Mouse (Mus musculus): ENCODE data around the gene Olfr934.

Gene Olfr934

DNA sequence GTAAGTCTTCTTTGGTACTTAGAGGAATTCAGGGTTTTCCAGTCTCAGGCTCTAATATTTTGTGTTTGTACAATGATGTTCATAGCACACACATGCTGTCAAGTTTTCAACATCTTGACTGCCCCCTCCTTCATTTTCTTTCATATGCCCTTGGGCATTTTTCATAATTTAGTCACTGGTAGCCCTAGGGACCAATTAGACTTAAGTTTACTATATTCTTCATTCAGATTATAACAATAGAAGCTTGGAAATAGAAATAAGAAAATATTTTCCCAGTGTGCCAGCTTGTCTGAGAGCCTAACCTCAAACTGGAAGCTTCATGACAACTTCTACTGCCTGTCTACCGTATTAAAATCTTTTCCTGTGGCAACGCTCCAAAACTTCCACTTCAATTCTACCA is at the start of gene Olfr934:
Gene Olfr934 (minus strand): TSS at position 101 of the 400 bp plus-strand sequence.
- DNase-seq (ENCODE audit: low read depth, low spot score), result no peak

DNA sequence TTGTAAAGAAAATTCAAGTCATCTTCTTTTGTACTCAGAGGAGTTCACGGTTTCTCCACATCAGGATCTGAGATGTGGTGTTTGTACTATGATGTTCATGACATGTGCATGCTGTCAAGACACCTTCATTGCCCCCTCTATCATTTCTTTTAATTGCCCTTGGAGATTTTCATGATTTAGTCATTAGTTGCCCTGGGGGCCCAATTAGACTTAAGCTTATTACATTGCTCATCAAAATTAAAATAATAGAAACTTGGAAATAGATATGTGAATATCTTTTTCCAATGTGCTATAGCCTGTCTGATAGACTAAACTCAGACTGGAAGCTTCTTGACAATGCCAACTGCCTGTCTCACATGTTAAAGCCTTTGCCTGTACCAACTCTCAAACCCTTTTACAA is 35.2 kb upstream of the Olfr934 start, which contains the start of gene Olfr146:
Gene Olfr146 (minus strand): TSS at position 101 of the 400 bp plus-strand sequence.
- DNase-seq (ENCODE audit: low read depth, low spot score), result no peak

DNA sequence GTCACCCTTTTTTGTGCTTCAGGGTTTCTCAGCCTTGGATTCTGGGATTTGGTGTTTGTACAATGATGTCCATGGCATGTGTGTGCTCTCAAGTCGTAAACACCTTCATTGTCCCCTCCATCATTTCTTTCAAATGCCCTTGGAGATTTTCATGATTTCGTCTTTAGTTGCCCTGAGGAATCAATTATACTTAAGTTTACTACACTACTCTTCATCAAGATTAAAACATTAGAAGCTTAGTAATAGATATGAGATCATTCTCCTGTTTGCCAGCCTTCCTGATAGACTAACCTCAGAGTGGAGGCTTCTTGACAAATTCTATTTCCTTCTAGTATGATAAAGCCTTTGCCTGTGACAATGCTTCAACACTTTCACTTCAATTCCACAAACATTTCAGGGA is 11.5 kb upstream of the Olfr934 start, which contains the start of gene Olfr935:
Gene Olfr935 (minus strand): TSS at position 101 of the 400 bp plus-strand sequence.
- no peak for DNase-seq (ENCODE audit: low read depth, low spot score)

DNA sequence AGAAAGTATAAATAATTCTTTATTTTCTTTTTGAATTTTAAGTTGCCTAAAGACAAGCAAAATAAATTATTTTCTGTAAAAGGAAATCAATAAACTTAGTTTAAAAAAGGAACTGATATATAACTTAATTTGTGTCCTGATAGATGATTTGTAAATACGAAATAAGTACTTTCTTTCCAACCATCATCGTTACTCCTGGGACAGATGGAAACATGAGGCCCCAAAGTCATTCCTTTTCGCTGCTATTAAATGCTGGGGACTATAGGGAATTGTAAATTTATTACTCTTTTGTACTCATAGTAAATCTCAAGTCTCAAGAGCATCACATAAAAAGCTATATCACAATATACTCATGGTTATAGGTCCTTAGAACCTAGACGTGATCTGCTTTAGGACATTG is 16.1 kb downstream of the Olfr934 start, which contains the start of gene Olfr933:
Gene Olfr933 (plus strand): TSS at position 301 of the 400 bp plus-strand sequence.
- DNase-seq (ENCODE audit: low read depth, low spot score), result no peak

DNA sequence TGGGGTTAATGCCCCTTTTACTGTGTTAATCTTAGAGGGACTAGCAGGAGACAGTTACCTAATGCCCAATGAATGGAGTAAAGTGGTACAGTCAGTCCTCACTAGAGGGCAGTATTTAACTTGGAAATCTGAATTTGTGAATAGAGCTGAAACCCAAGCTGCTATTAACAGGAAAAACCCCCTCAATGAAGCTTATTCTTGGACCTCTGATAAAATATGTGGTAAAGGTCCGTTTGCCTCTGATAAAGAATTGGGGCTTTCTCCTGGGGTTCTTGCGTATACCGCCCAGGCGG is 34.0 kb downstream of the Olfr934 start:
- DNase-seq (ENCODE audit: low read depth, low spot score), result peak; percentile 33

DNA sequence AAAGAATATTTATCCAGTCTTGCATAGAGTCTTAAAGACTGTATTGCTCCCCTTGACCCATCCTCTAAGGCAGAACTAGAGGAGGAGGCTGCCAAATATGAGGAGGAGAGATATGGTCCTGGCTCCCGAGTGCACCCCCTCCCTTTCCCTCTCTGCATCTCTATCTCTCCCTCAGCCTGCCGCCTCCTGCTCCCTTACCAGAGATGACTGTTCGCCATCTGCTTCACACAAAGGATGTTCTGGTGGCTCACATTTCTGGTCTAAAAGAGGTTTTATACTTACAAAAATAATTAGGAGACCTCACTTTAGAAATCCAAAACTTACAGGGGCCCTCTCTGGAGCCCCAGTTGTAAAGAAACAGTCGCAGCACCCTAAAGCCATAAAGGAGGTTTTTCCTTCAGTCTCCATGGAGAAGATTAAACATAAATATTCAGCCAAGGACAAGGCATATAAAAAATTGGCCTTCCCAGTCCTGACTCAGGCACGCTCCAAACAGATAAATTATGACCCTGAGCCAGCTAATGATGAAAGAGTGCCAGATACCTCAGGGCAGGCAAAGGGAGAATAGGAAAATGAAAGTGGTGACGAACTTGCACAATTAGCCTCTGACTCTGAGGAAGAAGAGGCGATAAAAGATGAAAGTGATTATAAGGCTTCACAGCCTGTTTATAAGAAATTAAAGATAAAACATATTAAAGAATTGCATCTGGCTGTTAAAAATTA is 34.6 kb downstream of the Olfr934 start:
- peak; percentile 13 for DNase-seq (ENCODE audit: low read depth, low spot score)
